ENCODE assay signal across 7 mouse cellular contexts in the genomic region with DNA sequence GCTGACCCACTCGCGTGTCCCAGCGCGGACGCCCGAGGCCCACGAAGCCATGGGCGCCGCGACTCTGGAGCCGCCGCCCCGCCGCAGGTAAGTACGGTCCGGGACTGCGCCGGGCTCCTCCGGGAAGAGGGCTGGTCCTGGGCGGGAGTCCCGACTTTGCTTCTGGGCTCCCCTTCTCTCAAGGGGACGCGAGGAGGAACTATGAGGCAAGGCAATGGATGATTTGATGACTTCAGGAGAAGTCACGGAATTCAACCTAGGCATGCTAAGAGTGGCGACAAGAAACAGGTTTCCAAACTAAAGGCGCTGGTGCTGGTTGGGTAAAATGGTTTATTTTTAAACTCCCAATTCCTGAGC. TPM values are rescaled to one million over a fixed set of nuclear protein-coding genes. Genes with fewer than 3 reads are reported as not detected.
DNase-seq lines count a peak whose midpoint lies in the region; ATAC-seq and TF ChIP-seq lines count a peak whose summit lies in the region.

No protein-coding gene starts in this region.

- WGBS in lung, adult 2 months = 1% methylated on average over 26 of the region's 26 CpGs
- WGBS in forebrain, embryonic 12.5 days = under 1% methylated on average over 26 of the region's 26 CpGs
- WGBS in limb, embryonic 11.5 days = 2% methylated on average over 26 of the region's 26 CpGs
- WGBS in neural tube, embryonic 15.5 days = 1% methylated on average over 24 of the region's 26 CpGs

- no peaks in the 10 kb centered on the region for H3K9me3 ChIP-seq in forebrain, embryonic 12.5 days
- H3K9me3 ChIP-seq in limb, embryonic 11.5 days (ENCODE audit: control insufficient read depth, low read length) = no peaks in the 10 kb centered on the region
- 0 out of 2 replicates have a peak, but pooled peaks cover 3% of the 10 kb centered on the region for H3K9me3 ChIP-seq in neural tube, embryonic 15.5 days (replicated peaks)

- no peak for TF ChIP-seq CTCF in lung, adult 2 months (IDR thresholded peaks at IDR 0.05; ENCODE audit: insufficient read depth, low read length)

- H3K4me2 ChIP-seq in forebrain, embryonic 12.5 days = peak overlapping the region; percentile 95
- H3K4me2 ChIP-seq in limb, embryonic 11.5 days (ENCODE audit: low read depth, severe bottlenecking) = peak overlapping the region; percentile 92
- peak overlapping the region; percentile 99 for H3K4me2 ChIP-seq in neural tube, embryonic 15.5 days

- peaks cover 22% of the 10 kb centered on the region for H3K27me3 ChIP-seq in forebrain, embryonic 12.5 days
- no peaks in the 10 kb centered on the region; the same call in 1 of the 2 replicates for H3K27me3 ChIP-seq in limb, embryonic 11.5 days (ENCODE audit: control insufficient read depth, insufficient read depth, low read length)
- 0 out of 2 replicates have a peak, but pooled peaks cover 6% of the 10 kb centered on the region for H3K27me3 ChIP-seq in neural tube, embryonic 15.5 days (replicated peaks)

- peak overlapping the region; percentile 42 for H3K4me3 ChIP-seq in lung, adult 2 months (replicated peaks; ENCODE audit: extremely low read depth, low read depth, low read length)
- H3K4me3 ChIP-seq in forebrain, embryonic 12.5 days (replicated peaks) = peak overlapping the region; percentile 55
- H3K4me3 ChIP-seq in limb, embryonic 11.5 days (ENCODE audit: low read depth, low read length) = peak overlapping the region; percentile 39
- H3K4me3 ChIP-seq in neural tube, embryonic 15.5 days (replicated peaks) = peak overlapping the region; percentile 57

- no peak overlapping the region for H3K27ac ChIP-seq in forebrain, embryonic 12.5 days
- H3K27ac ChIP-seq in limb, embryonic 11.5 days (replicated peaks; ENCODE audit: low read depth, low read length) = no peak overlapping the region
- no peak overlapping the region for H3K27ac ChIP-seq in neural tube, embryonic 15.5 days (replicated peaks)

- DNase-seq in lung, adult 2 months = no peak
- no peak for DNase-seq in lung, postnatal 14 days
- no peak for DNase-seq in limb, embryonic 11.5 days (ENCODE audit: low spot score)
- no peak for DNase-seq in frontal cortex, postnatal 10 days (ENCODE audit: low spot score in 2 of 2)
- DNase-seq in ovary, postnatal 10 days (ENCODE audit: low spot score) = no peak

- no peaks in the 10 kb centered on the region for H3K4me1 ChIP-seq in lung, adult 2 months (ENCODE audit: control insufficient read depth, insufficient read depth, low read length)
- H3K4me1 ChIP-seq in forebrain, embryonic 12.5 days = peaks cover 7% of the 10 kb centered on the region
- H3K4me1 ChIP-seq in limb, embryonic 11.5 days (ENCODE audit: control insufficient read depth, insufficient read depth, low read length) = no peaks in the 10 kb centered on the region
- peaks cover 10% of the 10 kb centered on the region for H3K4me1 ChIP-seq in neural tube, embryonic 15.5 days

- no peaks in the 10 kb centered on the region for H3K36me3 ChIP-seq in forebrain, embryonic 12.5 days (replicated peaks)
- no peaks in the 10 kb centered on the region for H3K36me3 ChIP-seq in limb, embryonic 11.5 days (ENCODE audit: control insufficient read depth, insufficient read depth, low read length)
- peaks cover under 1% of the 10 kb centered on the region for H3K36me3 ChIP-seq in neural tube, embryonic 15.5 days

- H3K9ac ChIP-seq in forebrain, embryonic 12.5 days = peak overlapping the region; percentile 53
- peak overlapping the region; percentile 64 for H3K9ac ChIP-seq in limb, embryonic 11.5 days (ENCODE audit: low read length)
- peak overlapping the region; percentile 42 for H3K9ac ChIP-seq in neural tube, embryonic 15.5 days (replicated peaks)

- ATAC-seq in forebrain, embryonic 12.5 days (ENCODE audit: low FRiP score) = no peak
- no peak for ATAC-seq in limb, embryonic 11.5 days (ENCODE audit: insufficient number of reproducible peaks, low FRiP score, low TSS enrichment, low read depth)
- ATAC-seq in neural tube, embryonic 15.5 days (ENCODE audit: low FRiP score) = no peak

- no peak for TF ChIP-seq POLR2A in lung, adult 2 months (IDR thresholded peaks at IDR 0.05; ENCODE audit: borderline replicate concordance, extremely low read depth, low read depth, low read length)

RNA-seq across cellular contexts. Expression of a gene that starts 0.3 kb away (rescaled TPM):
- 15.6 and 17.7 TPM in 2 replicates for polyA plus RNA-seq in lung, adult 2 months (2012; rRNA removed)
- 1.8 and 1.9 TPM in 2 replicates for polyA plus RNA-seq in forebrain, embryonic 12.5 days (2016; fragmentation: Nextera tagmentation; extraction: Ambion mirVana)
- polyA plus RNA-seq in limb, embryonic 11.5 days (2014; fragmentation: Nextera tagmentation; extraction: Ambion mirVana) = 2.1 and 2.3 TPM in 2 replicates
- 4.0 and 6.8 TPM in 2 replicates for polyA plus RNA-seq in neural tube, embryonic 15.5 days (2015; fragmentation: Nextera tagmentation; extraction: Ambion mirVana)
